Mouse (Mus musculus) lung, embryonic 16.5 days (tissue): ENCODE results near the gene Foxa2. TPM values are rescaled to one million over a fixed set of nuclear protein-coding genes. Genes with fewer than 3 reads are reported as not detected.

ENCODE experiments used
- ATAC-seq: fragments of 200-750 bp; cut with Nextera tagmentation; 2 replicates; pipeline ENCODE4 v1.8.0; 2017; ENCODE audit warnings: low read depth, mild to moderate bottlenecking, moderate library complexity
- H3K27ac ChIP-seq: fragments of 300-500 bp; sonication (generic); 2 replicates; pipeline ENCODE4 v1.5.1; 2014; ENCODE audit warnings: mild to moderate bottlenecking, control low read depth, low read length
- H3K27me3 ChIP-seq: fragments of 300-500 bp; sonication (generic); 2 replicates; pipeline ENCODE4 v1.6.1; 2014; ENCODE audit warnings: low read depth, low read length, mixed read lengths; ENCODE audit not compliant: control insufficient read depth, insufficient read depth
- H3K36me3 ChIP-seq: fragments of 300-500 bp; sonication (generic); 2 replicates; pipeline ENCODE4 v1.6.1; 2014; ENCODE audit warnings: low read length; ENCODE audit not compliant: control insufficient read depth, insufficient read depth
- H3K4me1 ChIP-seq: fragments of 300-500 bp; sonication (generic); replicated peaks from 2 replicates; pipeline ENCODE4 v1.6.1; 2014; ENCODE audit warnings: low read length, mixed read lengths; ENCODE audit not compliant: control insufficient read depth, insufficient read depth
- H3K4me2 ChIP-seq: fragments of 300-500 bp; sonication (generic); 2 replicates; pipeline ENCODE4 v1.6.1; 2014; ENCODE audit warnings: low read depth, low read length, control low read depth
- H3K4me3 ChIP-seq: fragments of 300-500 bp; sonication (generic); 2 replicates; pipeline ENCODE4 v1.5.1; 2014; ENCODE audit warnings: mild to moderate bottlenecking, low read length, control low read depth
- H3K9ac ChIP-seq: fragments of 300-500 bp; sonication (generic); 2 replicates; pipeline ENCODE4 v1.6.1; 2014; ENCODE audit warnings: low read length, control low read depth
- H3K9me3 ChIP-seq: fragments of 300-500 bp; sonication (generic); 2 replicates; pipeline ENCODE4 v1.6.1; 2016; ENCODE audit warnings: low read length; ENCODE audit not compliant: control insufficient read depth
- WGBS: fragments of 180-500 bp; shearing (Covaris S2); extraction: QIAGEN DNeasy Blood & Tissue Kit; methylation state at CpG from one replicate; pipeline ENCODE4 v1.1.7; 2014; 5-methylcytosine and 5-hydroxymethylcytosine counted together
- polyA plus RNA-seq: library from polyadenylated mRNA; unstranded; fragments of >200 nt; fragmentation: Nextera tagmentation; extraction: Ambion mirVana; gene quantifications from 2 replicates; pipeline ENCODE4 v1.2.1, GENCODE M21; 2015

The Foxa2 gene
- polyA plus RNA-seq, 1 experiment from 2014 or later = 38.1 TPM

GRCm38 (mm10) chr2:148020125-148020524 lies 26.6 kb downstream of the Foxa2 start:
- ATAC-seq = no peak
- no peak overlapping the region for H3K4me3 ChIP-seq
- 0 out of 2 replicates have a peak, but pooled peaks cover 2% of the 10 kb centered on the region for H3K27me3 ChIP-seq
- peaks cover 7% of the 10 kb centered on the region; the same call in 1 of the 2 replicates for H3K4me1 ChIP-seq
- peak overlapping the region; percentile 41; the same call in 1 of the 2 replicates for H3K4me2 ChIP-seq
- no peaks in the 10 kb centered on the region for H3K36me3 ChIP-seq
- 18% methylated on average over 3 of the region's 3 CpGs for WGBS
- no peak overlapping the region for H3K9ac ChIP-seq
- H3K9me3 ChIP-seq = no peaks in the 10 kb centered on the region
- H3K27ac ChIP-seq = 0 out of 2 replicates have a peak overlapping the region, but pooled peaks have one; percentile 19

- H3K9ac ChIP-seq = no peak overlapping the region; the same call in 1 of the 2 replicates
- ATAC-seq = peak; percentile 94
- peak overlapping the region; percentile 41; the same call in 1 of the 2 replicates for H3K4me2 ChIP-seq
Observed at GRCm38 (mm10) chr2:148017782-148018690, 28.7 kb downstream of the Foxa2 start.

GRCm38 (mm10) chr2:148013382-148013781 lies 33.4 kb downstream of the Foxa2 start:
- no peak overlapping the region for H3K4me2 ChIP-seq
- no peak for ATAC-seq
- peak overlapping the region; percentile 24; the same call in 1 of the 2 replicates for H3K27ac ChIP-seq
- no peaks in the 10 kb centered on the region for H3K27me3 ChIP-seq
- peaks cover 2% of the 10 kb centered on the region; the same call in 1 of the 2 replicates for H3K36me3 ChIP-seq
- H3K4me3 ChIP-seq = no peak overlapping the region
- 0 out of 2 replicates have a peak, but pooled peaks cover 3% of the 10 kb centered on the region for H3K4me1 ChIP-seq
- 44% methylated on average over 3 of the region's 3 CpGs for WGBS
- H3K9ac ChIP-seq = no peak overlapping the region
- H3K9me3 ChIP-seq = no peaks in the 10 kb centered on the region

More at GRCm38 (mm10) chr2:148017782-148018690, 28.7 kb downstream of the Foxa2 start:
- Histone ChIP-seq H3K27ac (peak overlapping the region; percentile 94), H3K27me3 (0 out of 2 replicates have a peak, but pooled peaks cover 2% of the 10 kb centered on the region), H3K4me1 (peaks cover 7% of the 10 kb centered on the region; the same call in 1 of the 2 replicates), H3K4me3 (no peak overlapping the region), H3K9me3 (no peaks in the 10 kb centered on the region), H3K36me3 (no peaks in the 10 kb centered on the region)
- 51% methylated on average over 8 of the region's 8 CpGs for WGBS

- ATAC-seq = no peak
- no peak overlapping the region for H3K4me2 ChIP-seq
- peaks cover 4% of the 10 kb centered on the region for H3K4me1 ChIP-seq
- H3K4me3 ChIP-seq = no peak overlapping the region
- H3K27ac ChIP-seq = no peak overlapping the region
- H3K36me3 ChIP-seq = peaks cover 2% of the 10 kb centered on the region; the same call in 1 of the 2 replicates
- WGBS = 89% methylated on average over 4 of the region's 4 CpGs
- no peak overlapping the region for H3K9ac ChIP-seq
- H3K9me3 ChIP-seq = no peaks in the 10 kb centered on the region
- H3K27me3 ChIP-seq = no peaks in the 10 kb centered on the region
Observed at GRCm38 (mm10) chr2:148009049-148009448, 37.7 kb downstream of the Foxa2 start.

- Histone ChIP-seq H3K4me1 (peaks cover 9% of the 10 kb centered on the region), H3K4me3 (no peak overlapping the region), H3K27ac (peak overlapping the region; percentile 89), H3K4me2 (no peak overlapping the region), H3K9me3 (no peaks in the 10 kb centered on the region), H3K36me3 (no peaks in the 10 kb centered on the region), H3K9ac (no peak overlapping the region), H3K27me3 (no peaks in the 10 kb centered on the region)
- peak; percentile 82 for ATAC-seq
- WGBS = 28% methylated on average over 7 of the region's 7 CpGs
Observed at GRCm38 (mm10) chr2:148004554-148005521, 41.9 kb downstream of the Foxa2 start.

GRCm38 (mm10) chr2:148003511-148003910 lies 43.3 kb downstream of the Foxa2 start:
- Histone ChIP-seq H3K36me3 (no peaks in the 10 kb centered on the region), H3K4me2 (no peak overlapping the region), H3K9ac (no peak overlapping the region), H3K4me1 (peaks cover 9% of the 10 kb centered on the region), H3K27ac (peak overlapping the region; percentile 89), H3K9me3 (no peaks in the 10 kb centered on the region), H3K4me3 (no peak overlapping the region), H3K27me3 (no peaks in the 10 kb centered on the region)
- no peak for ATAC-seq
- WGBS = 66% methylated on average over 3 of the region's 3 CpGs

- peaks cover 4% of the 10 kb centered on the region; the same call in 1 of the 2 replicates for H3K4me1 ChIP-seq
- H3K9me3 ChIP-seq = no peaks in the 10 kb centered on the region
- no peak overlapping the region for H3K4me3 ChIP-seq
- WGBS = 68% methylated on average over 10 of the region's 10 CpGs
- no peak for ATAC-seq
- no peak overlapping the region for H3K27ac ChIP-seq
- H3K36me3 ChIP-seq = no peaks in the 10 kb centered on the region
- H3K4me2 ChIP-seq = no peak overlapping the region
- H3K9ac ChIP-seq = no peak overlapping the region
- H3K27me3 ChIP-seq = no peaks in the 10 kb centered on the region
Observed at GRCm38 (mm10) chr2:147998206-147998966, 48.4 kb downstream of the Foxa2 start.

- ATAC-seq = no peak
- H3K9ac ChIP-seq = no peak overlapping the region
- H3K9me3 ChIP-seq = no peaks in the 10 kb centered on the region
- no peaks in the 10 kb centered on the region for H3K36me3 ChIP-seq
- peaks cover 7% of the 10 kb centered on the region for H3K4me1 ChIP-seq
- H3K27ac ChIP-seq = no peak overlapping the region
- H3K4me2 ChIP-seq = no peak overlapping the region
- H3K27me3 ChIP-seq = no peaks in the 10 kb centered on the region
- no peak overlapping the region for H3K4me3 ChIP-seq
Observed at GRCm38 (mm10) chr2:147996781-147997180, 50.0 kb downstream of the Foxa2 start.
